Mouse (Mus musculus) heart, adult 2 months (tissue): ENCODE measurements around the gene Gpr55.

Experiments
- CTCF ChIP-seq: fragments of 200-600 bp; IDR thresholded peaks from 2 replicates; pipeline ENCODE4 v1.8.1; 2022; ENCODE audit warnings: antibody characterized with exemption, mild to moderate bottlenecking, moderate library complexity
- EP300 ChIP-seq: fragments of 200-500 bp; IDR thresholded peaks from 2 replicates; pipeline ENCODE4 v1.6.1; 2011; ENCODE audit warnings: low read depth, low read length, control low read depth; ENCODE audit not compliant: insufficient read depth
- POLR2A ChIP-seq: fragments of 200-500 bp; IDR thresholded peaks from 2 replicates; pipeline ENCODE4 v1.6.1; 2011; ENCODE audit warnings: mild to moderate bottlenecking, low read depth, low read length, control low read depth; ENCODE audit not compliant: insufficient read depth

- no peak for TF ChIP-seq POLR2A
- no peak for TF ChIP-seq CTCF
- TF ChIP-seq EP300 = no peak
Measured at GRCm38 (mm10) chr1:85896781-85897700, 63.8 kb downstream of the Gpr55 start.
